Mouse (Mus musculus): ENCODE measurements around the gene Kctd15. TPM values are rescaled to one million over a fixed set of nuclear protein-coding genes. Genes with fewer than 3 reads are reported as not detected.

The Kctd15 gene
- polyA plus RNA-seq (2016; fragmentation: Nextera tagmentation; extraction: Ambion mirVana): 63.8 and 66.6 TPM in 2 replicates

GRCm38 (mm10) chr7:34656632-34657031 lies at the start of gene Kctd15:
Gene Kctd15 (minus strand): TSS chr7:34656732.
- peak within 1 kb of the TSS; percentile 71 for H3K4me3 ChIP-seq (replicated peaks)
- no peaks in the 10 kb centered on the region for H3K9me3 ChIP-seq
- WGBS: 77% methylated on average over 5 of the region's 5 CpGs
- peak within 1 kb of the TSS; percentile 100 for H3K27ac ChIP-seq
- H3K4me1 ChIP-seq (replicated peaks): peaks cover 14% of the 10 kb centered on the region
- no peaks in the 10 kb centered on the region for H3K36me3 ChIP-seq
- peak within 1 kb of the TSS; percentile 88 for H3K4me2 ChIP-seq
- no peak for ATAC-seq (ENCODE audit: insufficient number of reproducible peaks, insufficient read depth, low FRiP score, low TSS enrichment, low read depth)
- peak within 1 kb of the TSS; percentile 97; the same call in 1 of the 2 replicates for H3K9ac ChIP-seq (replicated peaks)
- H3K27me3 ChIP-seq: no peaks in the 10 kb centered on the region

GRCm38 (mm10) chr7:34704401-34704800 lies 47.9 kb upstream of the Kctd15 start:
- Histone ChIP-seq H3K27ac (no peak overlapping the region), H3K9me3 (0 out of 2 replicates have a peak, but pooled peaks cover 8% of the 10 kb centered on the region), H3K4me1 (replicated peaks) (peaks cover 11% of the 10 kb centered on the region), H3K4me2 (no peak overlapping the region), H3K4me3 (replicated peaks) (no peak overlapping the region), H3K36me3 (no peaks in the 10 kb centered on the region), H3K9ac (replicated peaks) (no peak overlapping the region), H3K27me3 (peaks cover 18% of the 10 kb centered on the region; the same call in 1 of the 2 replicates)
- no peak for ATAC-seq (ENCODE audit: insufficient number of reproducible peaks, insufficient read depth, low FRiP score, low TSS enrichment, low read depth)
- WGBS: 67% methylated on average over 4 of the region's 4 CpGs

DNA sequence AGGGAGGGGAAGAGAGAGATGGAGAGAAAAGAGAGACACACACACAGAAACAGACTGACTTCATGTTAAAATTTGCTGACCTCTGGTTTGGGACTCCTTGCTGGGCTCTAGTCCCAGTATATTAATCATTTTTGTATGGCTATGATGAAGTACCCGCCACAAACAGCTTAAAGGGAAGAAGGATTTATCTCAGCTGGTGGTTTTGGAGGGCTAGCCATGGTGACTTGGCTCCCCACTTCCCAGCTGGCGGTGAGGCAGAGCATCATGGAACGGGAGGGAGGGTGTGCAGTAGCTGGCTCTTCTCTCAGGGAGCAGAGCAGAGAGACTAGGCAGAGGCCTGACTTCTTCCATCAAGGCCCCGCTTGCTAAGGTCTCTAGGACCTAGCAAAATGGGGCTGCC lies 46.9 kb upstream of the Kctd15 start:
- Histone ChIP-seq H3K4me1 (replicated peaks) (peaks cover 11% of the 10 kb centered on the region), H3K27ac (no peak overlapping the region), H3K4me3 (replicated peaks) (no peak overlapping the region), H3K9ac (replicated peaks) (no peak overlapping the region), H3K9me3 (0 out of 2 replicates have a peak, but pooled peaks cover 8% of the 10 kb centered on the region), H3K27me3 (peaks cover 17% of the 10 kb centered on the region; the same call in 1 of the 2 replicates), H3K36me3 (no peaks in the 10 kb centered on the region), H3K4me2 (no peak overlapping the region)
- no peak for ATAC-seq (ENCODE audit: insufficient number of reproducible peaks, insufficient read depth, low FRiP score, low TSS enrichment, low read depth)
- WGBS: 55% methylated on average over 4 of the region's 4 CpGs

- H3K4me3 ChIP-seq (replicated peaks): no peak overlapping the region
- no peak for ATAC-seq (ENCODE audit: insufficient number of reproducible peaks, insufficient read depth, low FRiP score, low TSS enrichment, low read depth)
- no peak overlapping the region for H3K4me2 ChIP-seq
- H3K4me1 ChIP-seq (replicated peaks): peaks cover 11% of the 10 kb centered on the region
- no peak overlapping the region for H3K27ac ChIP-seq
- 17% methylated on average over 11 of the region's 11 CpGs for WGBS
- H3K27me3 ChIP-seq: peaks cover 17% of the 10 kb centered on the region; the same call in 1 of the 2 replicates
- H3K9ac ChIP-seq (replicated peaks): no peak overlapping the region
- H3K36me3 ChIP-seq: no peaks in the 10 kb centered on the region
- H3K9me3 ChIP-seq: 0 out of 2 replicates have a peak, but pooled peaks cover 8% of the 10 kb centered on the region
These were observed 46.3 kb upstream of the Kctd15 start for GRCm38 (mm10) chr7:34702718-34703351.

- peaks cover 8% of the 10 kb centered on the region for H3K4me1 ChIP-seq (replicated peaks)
- H3K27ac ChIP-seq: no peak overlapping the region
- no peak for ATAC-seq (ENCODE audit: insufficient number of reproducible peaks, insufficient read depth, low FRiP score, low TSS enrichment, low read depth)
- H3K9ac ChIP-seq (replicated peaks): no peak overlapping the region
- no peaks in the 10 kb centered on the region for H3K9me3 ChIP-seq
- no peak overlapping the region for H3K4me3 ChIP-seq (replicated peaks)
- H3K4me2 ChIP-seq: no peak overlapping the region
- 65% methylated on average over 3 of the region's 3 CpGs for WGBS
- peaks cover 22% of the 10 kb centered on the region; the same call in 1 of the 2 replicates for H3K27me3 ChIP-seq
- H3K36me3 ChIP-seq: no peaks in the 10 kb centered on the region
These were observed 43.4 kb upstream of the Kctd15 start for GRCm38 (mm10) chr7:34699888-34700287.

GRCm38 (mm10) chr7:34698221-34698620 lies 41.7 kb upstream of the Kctd15 start:
- no peak for ATAC-seq (ENCODE audit: insufficient number of reproducible peaks, insufficient read depth, low FRiP score, low TSS enrichment, low read depth)
- peaks cover 19% of the 10 kb centered on the region; the same call in 1 of the 2 replicates for H3K27me3 ChIP-seq
- H3K4me2 ChIP-seq: no peak overlapping the region
- no peaks in the 10 kb centered on the region for H3K36me3 ChIP-seq
- H3K9ac ChIP-seq (replicated peaks): no peak overlapping the region
- H3K27ac ChIP-seq: no peak overlapping the region
- H3K4me3 ChIP-seq (replicated peaks): no peak overlapping the region
- 58% methylated on average over 9 of the region's 9 CpGs for WGBS
- no peaks in the 10 kb centered on the region for H3K4me1 ChIP-seq (replicated peaks)
- H3K9me3 ChIP-seq: no peaks in the 10 kb centered on the region

GRCm38 (mm10) chr7:34696086-34696485 lies 39.6 kb upstream of the Kctd15 start:
- Histone ChIP-seq H3K4me2 (no peak overlapping the region), H3K27ac (no peak overlapping the region), H3K27me3 (peaks cover 6% of the 10 kb centered on the region; the same call in 1 of the 2 replicates), H3K36me3 (no peaks in the 10 kb centered on the region), H3K4me3 (replicated peaks) (no peak overlapping the region), H3K9me3 (no peaks in the 10 kb centered on the region), H3K4me1 (replicated peaks) (no peaks in the 10 kb centered on the region), H3K9ac (replicated peaks) (no peak overlapping the region)
- ATAC-seq (ENCODE audit: insufficient number of reproducible peaks, insufficient read depth, low FRiP score, low TSS enrichment, low read depth): no peak
- WGBS: 59% methylated on average over 9 of the region's 9 CpGs

GRCm38 (mm10) chr7:34694898-34695297 lies 38.4 kb upstream of the Kctd15 start:
- Histone ChIP-seq H3K4me3 (replicated peaks) (no peak overlapping the region), H3K36me3 (no peaks in the 10 kb centered on the region), H3K27me3 (peaks cover 5% of the 10 kb centered on the region; the same call in 1 of the 2 replicates), H3K27ac (no peak overlapping the region), H3K4me1 (replicated peaks) (peaks cover 3% of the 10 kb centered on the region; the same call in 1 of the 2 replicates), H3K9me3 (no peaks in the 10 kb centered on the region), H3K4me2 (no peak overlapping the region), H3K9ac (replicated peaks) (no peak overlapping the region)
- ATAC-seq (ENCODE audit: insufficient number of reproducible peaks, insufficient read depth, low FRiP score, low TSS enrichment, low read depth): no peak
- 48% methylated on average over 9 of the region's 9 CpGs for WGBS

DNA sequence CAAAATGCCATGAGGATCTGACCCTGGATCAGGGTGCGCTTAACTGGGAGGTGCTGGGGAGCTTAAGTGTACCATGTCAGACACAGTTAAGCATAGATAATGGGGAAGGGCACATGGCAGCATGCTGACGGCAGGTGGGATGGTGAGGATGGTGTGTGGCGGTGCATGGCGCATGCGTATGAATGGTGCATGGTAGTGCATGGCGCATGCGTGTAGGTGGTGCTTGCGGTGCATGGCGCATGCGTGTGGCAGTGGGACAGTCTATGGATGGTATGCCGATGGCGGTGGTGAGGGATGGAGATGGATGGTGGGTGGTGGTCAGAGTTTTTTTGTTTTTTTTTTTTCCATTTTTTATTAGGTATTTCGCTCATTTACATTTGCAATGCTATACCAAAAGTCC lies 37.4 kb upstream of the Kctd15 start:
- Histone ChIP-seq H3K4me1 (replicated peaks) (peaks cover 7% of the 10 kb centered on the region; the same call in 1 of the 2 replicates), H3K4me2 (no peak overlapping the region), H3K36me3 (no peaks in the 10 kb centered on the region), H3K27ac (no peak overlapping the region), H3K4me3 (replicated peaks) (no peak overlapping the region), H3K9ac (replicated peaks) (no peak overlapping the region), H3K9me3 (no peaks in the 10 kb centered on the region), H3K27me3 (peaks cover 5% of the 10 kb centered on the region; the same call in 1 of the 2 replicates)
- 96% methylated on average over 13 of the region's 13 CpGs for WGBS
- no peak for ATAC-seq (ENCODE audit: insufficient number of reproducible peaks, insufficient read depth, low FRiP score, low TSS enrichment, low read depth)

DNA sequence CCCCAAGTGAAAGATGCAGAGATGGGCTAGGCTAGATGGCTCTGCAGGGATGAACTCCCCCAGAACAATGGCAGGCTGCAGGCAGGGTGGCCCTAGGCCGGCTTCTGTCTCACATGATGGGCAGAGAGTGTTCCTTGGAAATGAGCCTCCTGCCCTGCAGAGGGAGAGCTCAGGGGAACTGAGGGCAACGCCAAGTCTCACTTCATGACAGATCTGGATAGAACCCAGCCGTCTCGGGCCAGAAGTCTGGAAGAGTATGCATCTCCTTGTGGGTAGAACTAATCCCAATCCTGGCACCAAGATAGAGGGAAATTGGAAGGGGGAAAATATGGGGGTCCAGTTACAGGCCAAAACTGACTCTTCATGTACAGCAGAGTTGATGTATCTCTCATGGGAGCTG lies 36.5 kb upstream of the Kctd15 start:
- Histone ChIP-seq H3K9me3 (no peaks in the 10 kb centered on the region), H3K9ac (replicated peaks) (no peak overlapping the region), H3K27ac (no peak overlapping the region), H3K27me3 (peaks cover 8% of the 10 kb centered on the region), H3K4me1 (replicated peaks) (peaks cover 8% of the 10 kb centered on the region; the same call in 1 of the 2 replicates), H3K36me3 (no peaks in the 10 kb centered on the region), H3K4me3 (replicated peaks) (no peak overlapping the region), H3K4me2 (no peak overlapping the region)
- no peak for ATAC-seq (ENCODE audit: insufficient number of reproducible peaks, insufficient read depth, low FRiP score, low TSS enrichment, low read depth)
- 80% methylated on average over 4 of the region's 4 CpGs for WGBS

DNA sequence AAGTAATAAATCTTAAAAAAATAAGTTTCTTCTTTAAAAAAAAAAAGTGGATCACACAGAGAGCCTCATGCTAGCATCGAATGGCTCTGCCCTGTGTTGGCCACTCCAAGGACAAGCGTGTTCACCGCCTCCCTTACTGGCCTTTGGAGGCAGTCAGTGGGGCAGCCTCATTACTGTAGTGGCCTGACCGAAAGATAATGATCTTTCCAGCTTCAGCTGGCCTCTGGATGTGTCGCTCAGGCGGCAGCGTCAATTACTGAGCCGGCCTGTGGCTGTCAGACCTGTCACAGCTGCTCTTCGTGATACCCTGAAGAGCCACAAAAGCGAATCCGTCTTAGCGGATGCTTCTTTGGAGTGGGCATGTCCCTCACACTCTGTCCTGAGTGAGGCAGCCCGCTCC lies 33.6 kb upstream of the Kctd15 start:
- 51% methylated on average over 13 of the region's 13 CpGs for WGBS
- no peak overlapping the region for H3K27ac ChIP-seq

More for the DNA sequence above, 33.6 kb upstream of the Kctd15 start:
- H3K4me2 ChIP-seq: no peak overlapping the region
- no peaks in the 10 kb centered on the region for H3K9me3 ChIP-seq
- no peak for ATAC-seq (ENCODE audit: insufficient number of reproducible peaks, insufficient read depth, low FRiP score, low TSS enrichment, low read depth)
- H3K9ac ChIP-seq (replicated peaks): no peak overlapping the region
- H3K36me3 ChIP-seq: no peaks in the 10 kb centered on the region
- no peak overlapping the region for H3K4me3 ChIP-seq (replicated peaks)
- peaks cover 22% of the 10 kb centered on the region for H3K27me3 ChIP-seq
- H3K4me1 ChIP-seq (replicated peaks): peaks cover 8% of the 10 kb centered on the region; the same call in 1 of the 2 replicates

Measured in limb, embryonic 12.5 days (tissue).